Mouse (Mus musculus) T-cell, adult 2 months (primary cell): ENCODE results near the gene Cep97.
A peak's percentile ranks its signal among the peaks of the same experiment; 100 is the strongest.

ENCODE experiments used
- DNase-seq: peaks from one replicate; pipeline ENCODE4 v3.0.0; 2022; ENCODE audit warnings: low spot score

Gene Cep97

GRCm38 (mm10) chr16:55947266-55947665 lies 12.6 kb upstream of the Cep97 start:
- DNase-seq, result no peak

- DNase-seq, result no peak
These were observed 6.1 kb upstream of the Cep97 start for GRCm38 (mm10) chr16:55940781-55941180.

GRCm38 (mm10) chr16:55939703-55940102 lies 5.0 kb upstream of the Cep97 start:
- peak; percentile 35 for DNase-seq

GRCm38 (mm10) chr16:55938761-55939160 lies 4.1 kb upstream of the Cep97 start:
- no peak for DNase-seq

GRCm38 (mm10) chr16:55933681-55934343 lies 843 bp downstream of the Cep97 start:
- DNase-seq, result peak; percentile 71

- DNase-seq, result peak; percentile 11
These were observed 10.6 kb downstream of the Cep97 start for GRCm38 (mm10) chr16:55924010-55924409.

- DNase-seq, result no peak
These were observed 12.6 kb downstream of the Cep97 start for GRCm38 (mm10) chr16:55922079-55922478.

GRCm38 (mm10) chr16:55914716-55915115 lies 19.9 kb downstream of the Cep97 start:
- DNase-seq, result no peak

- no peak for DNase-seq
These were observed 24.4 kb downstream of the Cep97 start for GRCm38 (mm10) chr16:55910208-55910793.

- no peak for DNase-seq
These were observed 27.6 kb downstream of the Cep97 start for GRCm38 (mm10) chr16:55906928-55907679.

- DNase-seq, result no peak
These were observed 29.3 kb downstream of the Cep97 start for GRCm38 (mm10) chr16:55905370-55905769.

- no peak for DNase-seq
These were observed 32.6 kb downstream of the Cep97 start for GRCm38 (mm10) chr16:55901839-55902756.

GRCm38 (mm10) chr16:55898385-55899002 lies 36.2 kb downstream of the Cep97 start:
- DNase-seq, result no peak

- DNase-seq, result no peak
These were observed 39.0 kb downstream of the Cep97 start for GRCm38 (mm10) chr16:55895651-55896095.

GRCm38 (mm10) chr16:55894893-55895650 lies 39.6 kb downstream of the Cep97 start, which contains the start of gene Nxpe3:
TSS of gene Nxpe3 (minus strand) at chr16:55895285.
- peak; percentile 80 for DNase-seq

GRCm38 (mm10) chr16:55894536-55894892 lies 40.1 kb downstream of the Cep97 start:
- DNase-seq, result peak; percentile 21

- DNase-seq, result no peak
These were observed 41.1 kb downstream of the Cep97 start for GRCm38 (mm10) chr16:55893410-55894107.

GRCm38 (mm10) chr16:55892484-55892883 lies 42.2 kb downstream of the Cep97 start:
- DNase-seq, result no peak

- DNase-seq, result peak; percentile 20
These were observed 43.3 kb downstream of the Cep97 start for GRCm38 (mm10) chr16:55891346-55891745.
